Mouse (Mus musculus): ENCODE results near the gene Idnk. TPM values are rescaled to one million over a fixed set of nuclear protein-coding genes. Genes with fewer than 3 reads are reported as not detected.

Idnk gene
- polyA plus RNA-seq, 1 experiment: 21.0 TPM

- peak overlapping the region; percentile 90 for H3K4me2 ChIP-seq (ENCODE audit: low read depth)
- H3ac ChIP-seq (ENCODE audit: control insufficient read depth, insufficient read length): no peak overlapping the region
- no peaks in the 10 kb centered on the region for H3K79me2 ChIP-seq (ENCODE audit: control insufficient read depth, insufficient read depth)
- H3K4me3 ChIP-seq: no peak overlapping the region
- H3K36me3 ChIP-seq (ENCODE audit: control insufficient read depth, insufficient read depth): no peaks in the 10 kb centered on the region
- peaks cover 8% of the 10 kb centered on the region for H3K27me3 ChIP-seq (ENCODE audit: control insufficient read depth, insufficient read depth, insufficient read length)
- TF ChIP-seq POLR2AphosphoS2 (IDR thresholded peaks at IDR 0.05; ENCODE audit: insufficient read length, low read depth): no peak
- TF ChIP-seq MYOD1 (IDR thresholded peaks at IDR 0.05; ENCODE audit: control insufficient read depth in 1 of 3, insufficient read length in 2 of 3, low read depth in 2 of 3): no peak
- no peak for TF ChIP-seq SRF (IDR thresholded peaks at IDR 0.05; ENCODE audit: control insufficient read depth, insufficient read length, low read depth)
- no peak for TF ChIP-seq TCF3 (IDR thresholded peaks at IDR 0.05; ENCODE audit: insufficient read length, low read depth)
- TF ChIP-seq USF1 (IDR thresholded peaks at IDR 0.05; ENCODE audit: low read depth): no peak
- no peak for TF ChIP-seq MAX (IDR thresholded peaks at IDR 0.05; ENCODE audit: low read depth)
- no peak for TF ChIP-seq E2F4 (IDR thresholded peaks at IDR 0.05; ENCODE audit: insufficient read depth)
- TF ChIP-seq CEBPB (IDR thresholded peaks at IDR 0.05; ENCODE audit: insufficient read depth, poor library complexity, severe bottlenecking): no peak
- no peak for TF ChIP-seq REST (IDR thresholded peaks at IDR 0.05; ENCODE audit: insufficient read depth, insufficient read length)
- TF ChIP-seq POLR2A (IDR thresholded peaks at IDR 0.05; ENCODE audit: insufficient read length, low read depth): no peak
- TF ChIP-seq MYOG (IDR thresholded peaks at IDR 0.05; ENCODE audit: control insufficient read depth in 1 of 3, insufficient read depth in 1 of 3, insufficient read length in 2 of 3, low read depth in 2 of 3): no peak
- no peak for TF ChIP-seq TCF12 (IDR thresholded peaks at IDR 0.05; ENCODE audit: insufficient read depth, poor library complexity, severe bottlenecking)
Measured at GRCm38 (mm10) chr13:58149033-58149558, 8.4 kb upstream of the Idnk start.

- Histone ChIP-seq H3K27me3 (ENCODE audit: control insufficient read depth, insufficient read depth, insufficient read length) (peaks cover 8% of the 10 kb centered on the region), H3K36me3 (ENCODE audit: control insufficient read depth, insufficient read depth) (no peaks in the 10 kb centered on the region), H3ac (ENCODE audit: control insufficient read depth, insufficient read length) (no peak overlapping the region), H3K79me2 (ENCODE audit: control insufficient read depth, insufficient read depth) (no peaks in the 10 kb centered on the region), H3K4me2 (ENCODE audit: low read depth) (no peak overlapping the region), H3K4me3 (no peak overlapping the region)
- no peak for TF ChIP-seq MAX (IDR thresholded peaks at IDR 0.05; ENCODE audit: low read depth)
- no peak for TF ChIP-seq MYOG (IDR thresholded peaks at IDR 0.05; ENCODE audit: control insufficient read depth in 1 of 3, insufficient read depth in 1 of 3, insufficient read length in 2 of 3, low read depth in 2 of 3)
- TF ChIP-seq SRF (IDR thresholded peaks at IDR 0.05; ENCODE audit: control insufficient read depth, insufficient read length, low read depth): no peak
- TF ChIP-seq TCF12 (IDR thresholded peaks at IDR 0.05; ENCODE audit: insufficient read depth, poor library complexity, severe bottlenecking): no peak
- no peak for TF ChIP-seq POLR2AphosphoS2 (IDR thresholded peaks at IDR 0.05; ENCODE audit: insufficient read length, low read depth)
- TF ChIP-seq CEBPB (IDR thresholded peaks at IDR 0.05; ENCODE audit: insufficient read depth, poor library complexity, severe bottlenecking): no peak
- TF ChIP-seq POLR2A (IDR thresholded peaks at IDR 0.05; ENCODE audit: insufficient read length, low read depth): no peak
- no peak for TF ChIP-seq TCF3 (IDR thresholded peaks at IDR 0.05; ENCODE audit: insufficient read length, low read depth)
- no peak for TF ChIP-seq MYOD1 (IDR thresholded peaks at IDR 0.05; ENCODE audit: control insufficient read depth in 1 of 3, insufficient read length in 2 of 3, low read depth in 2 of 3)
- TF ChIP-seq REST (IDR thresholded peaks at IDR 0.05; ENCODE audit: insufficient read depth, insufficient read length): no peak
- no peak for TF ChIP-seq E2F4 (IDR thresholded peaks at IDR 0.05; ENCODE audit: insufficient read depth)
- TF ChIP-seq USF1 (IDR thresholded peaks at IDR 0.05; ENCODE audit: low read depth): no peak
Measured at GRCm38 (mm10) chr13:58149629-58150028, 7.8 kb upstream of the Idnk start.

- H3K4me2 ChIP-seq (ENCODE audit: low read depth): no peak overlapping the region
- H3ac ChIP-seq (ENCODE audit: control insufficient read depth, insufficient read length): no peak overlapping the region
- TF ChIP-seq E2F4 (IDR thresholded peaks at IDR 0.05; ENCODE audit: insufficient read depth): no peak
- TF ChIP-seq MAX (IDR thresholded peaks at IDR 0.05; ENCODE audit: low read depth): no peak
- TF ChIP-seq SRF (IDR thresholded peaks at IDR 0.05; ENCODE audit: control insufficient read depth, insufficient read length, low read depth): no peak
- no peak overlapping the region for H3K4me3 ChIP-seq
- H3K79me2 ChIP-seq (ENCODE audit: control insufficient read depth, insufficient read depth): no peaks in the 10 kb centered on the region
- peaks cover 8% of the 10 kb centered on the region for H3K27me3 ChIP-seq (ENCODE audit: control insufficient read depth, insufficient read depth, insufficient read length)
- H3K36me3 ChIP-seq (ENCODE audit: control insufficient read depth, insufficient read depth): no peaks in the 10 kb centered on the region
Measured at GRCm38 (mm10) chr13:58150442-58150841, 7.0 kb upstream of the Idnk start.

- H3K27me3 ChIP-seq (ENCODE audit: control insufficient read depth, insufficient read depth, insufficient read length): peaks cover 4% of the 10 kb centered on the region
- H3K36me3 ChIP-seq (ENCODE audit: control insufficient read depth, insufficient read depth): no peaks in the 10 kb centered on the region
- H3K4me2 ChIP-seq (ENCODE audit: low read depth): no peak overlapping the region
- H3ac ChIP-seq (ENCODE audit: control insufficient read depth, insufficient read length): no peak overlapping the region
- TF ChIP-seq MAX (IDR thresholded peaks at IDR 0.05; ENCODE audit: low read depth) (no peak), MYOD1 (IDR thresholded peaks at IDR 0.05; ENCODE audit: control insufficient read depth in 1 of 3, insufficient read length in 2 of 3, low read depth in 2 of 3) (no peak), USF1 (IDR thresholded peaks at IDR 0.05; ENCODE audit: low read depth) (no peak), CEBPB (IDR thresholded peaks at IDR 0.05; ENCODE audit: insufficient read depth, poor library complexity, severe bottlenecking) (no peak), SRF (IDR thresholded peaks at IDR 0.05; ENCODE audit: control insufficient read depth, insufficient read length, low read depth) (no peak), MYOG (IDR thresholded peaks at IDR 0.05; ENCODE audit: control insufficient read depth in 1 of 3, insufficient read depth in 1 of 3, insufficient read length in 2 of 3, low read depth in 2 of 3) (no peak), E2F4 (IDR thresholded peaks at IDR 0.05; ENCODE audit: insufficient read depth) (no peak), TCF3 (IDR thresholded peaks at IDR 0.05; ENCODE audit: insufficient read length, low read depth) (no peak), TCF12 (IDR thresholded peaks at IDR 0.05; ENCODE audit: insufficient read depth, poor library complexity, severe bottlenecking) (no peak), POLR2AphosphoS2 (IDR thresholded peaks at IDR 0.05; ENCODE audit: insufficient read length, low read depth) (no peak), POLR2A (IDR thresholded peaks at IDR 0.05; ENCODE audit: insufficient read length, low read depth) (no peak), REST (IDR thresholded peaks at IDR 0.05; ENCODE audit: insufficient read depth, insufficient read length) (no peak)
- no peaks in the 10 kb centered on the region for H3K79me2 ChIP-seq (ENCODE audit: control insufficient read depth, insufficient read depth)
- no peak overlapping the region for H3K4me3 ChIP-seq
Measured at GRCm38 (mm10) chr13:58156031-58156430, 1.4 kb upstream of the Idnk start.

DNA sequence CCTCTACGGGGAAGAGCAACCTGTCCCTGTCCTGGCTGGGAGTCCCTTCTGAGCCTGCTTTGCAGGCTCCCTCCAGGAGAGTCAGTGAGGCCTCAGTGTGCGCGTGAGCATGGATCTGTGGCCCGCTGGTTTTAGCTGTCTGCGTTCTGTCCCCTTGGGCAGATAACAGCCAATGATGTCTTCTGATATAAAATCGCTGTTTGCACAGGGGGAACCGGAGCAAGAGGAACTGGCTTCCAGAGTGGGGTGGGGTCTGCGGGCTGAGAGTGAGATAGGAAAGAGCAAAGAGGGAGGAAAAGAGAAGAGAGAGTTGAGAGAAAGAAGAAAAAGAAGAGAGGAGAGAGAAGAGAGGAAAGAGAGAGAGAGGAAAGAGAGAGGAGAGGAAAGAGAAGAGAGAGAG is 413 bp upstream of the Idnk start:
- Histone ChIP-seq H3ac (ENCODE audit: control insufficient read depth, insufficient read length) (peak overlapping the region; percentile 26), H3K4me3 (peak overlapping the region; percentile 54), H3K27me3 (ENCODE audit: control insufficient read depth, insufficient read depth, insufficient read length) (peaks cover 4% of the 10 kb centered on the region), H3K36me3 (ENCODE audit: control insufficient read depth, insufficient read depth) (no peaks in the 10 kb centered on the region), H3K4me2 (ENCODE audit: low read depth) (peak overlapping the region; percentile 77), H3K79me2 (ENCODE audit: control insufficient read depth, insufficient read depth) (no peaks in the 10 kb centered on the region)
- TF ChIP-seq USF1 (IDR thresholded peaks at IDR 0.05; ENCODE audit: low read depth): no peak
- no peak for TF ChIP-seq POLR2AphosphoS2 (IDR thresholded peaks at IDR 0.05; ENCODE audit: insufficient read length, low read depth)
- TF ChIP-seq MYOD1 (IDR thresholded peaks at IDR 0.05; ENCODE audit: control insufficient read depth in 1 of 3, insufficient read length in 2 of 3, low read depth in 2 of 3): no peak
- no peak for TF ChIP-seq CEBPB (IDR thresholded peaks at IDR 0.05; ENCODE audit: insufficient read depth, poor library complexity, severe bottlenecking)
- no peak for TF ChIP-seq TCF3 (IDR thresholded peaks at IDR 0.05; ENCODE audit: insufficient read length, low read depth)
- TF ChIP-seq MYOG (IDR thresholded peaks at IDR 0.05; ENCODE audit: control insufficient read depth in 1 of 3, insufficient read depth in 1 of 3, insufficient read length in 2 of 3, low read depth in 2 of 3): no peak
- TF ChIP-seq SRF (IDR thresholded peaks at IDR 0.05; ENCODE audit: control insufficient read depth, insufficient read length, low read depth): no peak
- TF ChIP-seq REST (IDR thresholded peaks at IDR 0.05; ENCODE audit: insufficient read depth, insufficient read length): no peak
- no peak for TF ChIP-seq MAX (IDR thresholded peaks at IDR 0.05; ENCODE audit: low read depth)
- TF ChIP-seq POLR2A (IDR thresholded peaks at IDR 0.05; ENCODE audit: insufficient read length, low read depth): no peak
- no peak for TF ChIP-seq TCF12 (IDR thresholded peaks at IDR 0.05; ENCODE audit: insufficient read depth, poor library complexity, severe bottlenecking)

All from myocyte (in vitro differentiated cells).